Mouse (Mus musculus) lung, adult 2 months (tissue): ENCODE data around the gene Btbd7.

Experiments used
- CTCF ChIP-seq: fragments of 200-500 bp; IDR thresholded peaks from 2 replicates; pipeline ENCODE4 v1.5.1; 2011; ENCODE audit warnings: mild to moderate bottlenecking, low read length, control low read depth; ENCODE audit not compliant: insufficient read depth
- POLR2A ChIP-seq: fragments of 200-500 bp; IDR thresholded peaks from 2 replicates; pipeline ENCODE4 v1.6.1; 2011; ENCODE audit warnings: low read depth, mild to moderate bottlenecking, control low read depth, low read length, borderline replicate concordance; ENCODE audit errors: extremely low read depth

DNA sequence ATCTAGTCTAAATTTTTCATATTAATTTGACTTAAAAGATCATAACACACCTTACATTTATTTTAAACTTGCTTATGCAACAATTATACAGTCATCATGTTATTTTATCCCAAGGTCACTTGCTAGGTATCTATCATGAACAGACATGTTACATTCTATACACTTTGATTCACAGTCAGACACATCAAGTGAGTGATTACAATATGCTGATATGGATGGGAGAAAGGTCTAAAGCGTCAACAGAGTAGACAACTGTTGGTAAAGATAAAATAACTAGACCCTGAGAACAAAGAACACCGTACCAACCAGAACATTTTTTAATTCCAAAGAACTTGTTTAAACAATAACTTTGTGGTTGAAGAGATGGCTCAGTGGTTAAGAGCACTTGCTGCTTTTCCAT lies 8.5 kb downstream of the Btbd7 start:
- TF ChIP-seq CTCF (no peak), POLR2A (no peak)
